Mouse (Mus musculus): ENCODE measurements around the gene Rbm6. TPM values are rescaled to one million over a fixed set of nuclear protein-coding genes. Genes with fewer than 3 reads are reported as not detected.

Rbm6 gene
- total RNA-seq, 2 experiments from 2014 or later = 73.4 to 79.0 TPM

Other genes starting within 250 kb of the Rbm6 start
- gene Gnai2, start 237.9 kb downstream of the Rbm6 start, total RNA-seq (2021) = 100 to 1,000 TPM; 302 to 303 TPM
- gene Slc38a3, start 203.7 kb downstream of the Rbm6 start, total RNA-seq (2021) = 10 to 100 TPM; 65.0 to 68.4 TPM
- 1 to 10 TPM in 1 of 2 experiments, under 1 TPM in 1; 0.30 to 1.1 TPM for gene Gnat1, start 193.5 kb downstream of the Rbm6 start, total RNA-seq (2021)
- gene Sema3f, start 162.8 kb downstream of the Rbm6 start, total RNA-seq (2021) = 10 to 100 TPM; 44.6 to 52.6 TPM
- 100 to 1,000 TPM; 194 to 195 TPM for gene Rbm5, start 102.2 kb downstream of the Rbm6 start, total RNA-seq (2021)
- 10 to 100 TPM; 15.2 to 16.1 TPM for gene Mon1a, start 14.9 kb upstream of the Rbm6 start, total RNA-seq (2021)
- gene Mst1r, start 33.6 kb upstream of the Rbm6 start, total RNA-seq (2021) = 1 to 10 TPM; 2.2 to 3.6 TPM
- not detected for gene Actl11, start 55.2 kb upstream of the Rbm6 start, total RNA-seq (2021)
- 100 to 1,000 TPM; 333 to 354 TPM for gene Camkv, start 62.4 kb upstream of the Rbm6 start, total RNA-seq (2021)
- 10 to 100 TPM; 21.2 to 21.3 TPM for gene Traip, start 76.9 kb upstream of the Rbm6 start, total RNA-seq (2021)
- gene Uba7, start 102.3 kb upstream of the Rbm6 start, total RNA-seq (2021) = 1 to 10 TPM; 2.1 to 3.5 TPM
- gene Gm20661, start 109.8 kb upstream of the Rbm6 start, total RNA-seq (2021) = 1 to 10 TPM in 1 of 2 experiments, under 1 TPM in 1; 0.44 to 1.3 TPM
- 10 to 100 TPM in 1 of 2 experiments, 1 to 10 TPM in 1; 9.4 to 10.4 TPM for gene Inka1, start 112.6 kb upstream of the Rbm6 start, total RNA-seq (2021)
- 1 to 10 TPM; 1.0 to 2.3 TPM for gene Cdhr4, start 119.3 kb upstream of the Rbm6 start, total RNA-seq (2021)
- gene Gm20662, start 123.1 kb upstream of the Rbm6 start, total RNA-seq (2021) = 1 to 10 TPM; 1.3 to 2.5 TPM
- 100 to 1,000 TPM; 153 to 160 TPM for gene Ip6k1, start 129.3 kb upstream of the Rbm6 start, total RNA-seq (2021)
- gene Gmppb, start 176.0 kb upstream of the Rbm6 start, total RNA-seq (2021) = 10 to 100 TPM; 15.2 to 15.5 TPM
- gene Amigo3, start 179.9 kb upstream of the Rbm6 start, total RNA-seq (2021) = 1 to 10 TPM; 1.6 to 2.8 TPM
- gene Mst1, start 207.2 kb upstream of the Rbm6 start, total RNA-seq (2021) = not detected
- gene Rnf123, start 210.1 kb upstream of the Rbm6 start, total RNA-seq (2021) = 10 to 100 TPM; 92.5 to 93.8 TPM
- 10 to 100 TPM; 46.1 to 50.1 TPM for gene Apeh, start 221.4 kb upstream of the Rbm6 start, total RNA-seq (2021)

Measured in left cerebral cortex, postnatal 4 days (tissue).